Mouse (Mus musculus): Measurements from ENCODE around the gene Wdr18. TPM values are rescaled to one million over a fixed set of nuclear protein-coding genes. Genes with fewer than 3 reads are reported as not detected.
A peak's percentile ranks its signal among the peaks of the same experiment; 100 is the strongest.

The Wdr18 gene
- polyA plus RNA-seq, 1 experiment from 2014 or later = 84.7 TPM

DNA sequence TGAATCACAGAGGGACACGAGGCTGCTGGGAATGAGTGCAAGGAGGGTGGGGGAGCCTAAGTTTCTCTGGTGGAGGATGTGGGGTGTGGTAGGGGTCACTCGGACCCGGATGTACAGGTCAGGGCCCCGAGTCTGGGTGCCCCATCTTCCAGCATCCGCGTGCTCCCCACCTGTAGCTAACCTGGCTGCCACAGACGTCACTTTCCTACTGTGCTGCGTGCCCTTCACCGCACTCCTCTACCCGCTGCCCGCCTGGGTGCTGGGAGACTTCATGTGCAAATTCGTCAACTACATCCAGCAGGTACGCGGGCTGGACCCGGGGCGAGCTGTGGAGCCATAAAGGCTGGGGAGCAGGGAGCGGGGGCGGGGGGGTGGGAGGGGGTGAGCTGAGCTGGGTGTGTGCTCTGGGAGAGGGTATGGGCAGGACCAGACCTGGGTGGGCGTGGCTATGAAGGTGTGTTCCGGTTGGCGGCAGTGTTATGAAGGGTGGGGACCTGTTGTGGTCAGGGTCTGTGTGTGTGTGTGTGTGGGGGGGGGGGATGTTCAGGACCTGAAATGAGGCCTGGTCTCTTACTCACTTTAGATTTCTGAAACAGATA, 40.6 kb upstream of the Wdr18 start:
- H3K36me3 ChIP-seq = no peaks in the 10 kb centered on the region
- H3K27ac ChIP-seq (replicated peaks) = no peak overlapping the region
- no peaks in the 10 kb centered on the region for H3K9me3 ChIP-seq (replicated peaks)
- 2% methylated on average over 21 of the region's 21 CpGs for WGBS
- no peak overlapping the region for H3K9ac ChIP-seq
- H3K4me3 ChIP-seq (replicated peaks) = peak overlapping the region; percentile 18
- H3K27me3 ChIP-seq = peaks cover 63% of the 10 kb centered on the region
- H3K4me1 ChIP-seq = peaks cover 65% of the 10 kb centered on the region
- peak overlapping the region; percentile 33 for H3K4me2 ChIP-seq (replicated peaks)
- ATAC-seq (ENCODE audit: insufficient number of reproducible peaks, low FRiP score, low TSS enrichment, low read depth) = no peak

- H3K4me2 ChIP-seq (replicated peaks) = peak overlapping the region; percentile 46; the same call in 1 of the 2 replicates
- no peak overlapping the region for H3K27ac ChIP-seq (replicated peaks)
- H3K9me3 ChIP-seq (replicated peaks) = no peaks in the 10 kb centered on the region
- peaks cover 55% of the 10 kb centered on the region for H3K4me1 ChIP-seq
- peaks cover 63% of the 10 kb centered on the region for H3K27me3 ChIP-seq
- ATAC-seq (ENCODE audit: insufficient number of reproducible peaks, low FRiP score, low TSS enrichment, low read depth) = no peak
- 17% methylated on average over 26 of the region's 26 CpGs for WGBS
- H3K9ac ChIP-seq = no peak overlapping the region
- peak overlapping the region; percentile 25; the same call in 1 of the 2 replicates for H3K4me3 ChIP-seq (replicated peaks)
- no peaks in the 10 kb centered on the region for H3K36me3 ChIP-seq
Observed at GRCm38 (mm10) chr10:79920056-79920890, 39.7 kb upstream of the Wdr18 start.

GRCm38 (mm10) chr10:79920958-79921535, 38.9 kb upstream of the Wdr18 start, which contains the start of gene R3hdm4:
R3hdm4 (minus strand) TSS chr10:79921208.
- 5% methylated on average over 41 of the region's 41 CpGs for WGBS
- Histone ChIP-seq H3K9ac (no peak within 1 kb of the TSS), H3K27ac (replicated peaks) (no peak within 1 kb of the TSS), H3K4me2 (replicated peaks) (peak within 1 kb of the TSS; percentile 46), H3K4me1 (peaks cover 54% of the 10 kb centered on the region), H3K9me3 (replicated peaks) (no peaks in the 10 kb centered on the region), H3K4me3 (replicated peaks) (peak within 1 kb of the TSS; percentile 25), H3K27me3 (peaks cover 63% of the 10 kb centered on the region), H3K36me3 (no peaks in the 10 kb centered on the region)
- no peak for ATAC-seq (ENCODE audit: insufficient number of reproducible peaks, low FRiP score, low TSS enrichment, low read depth)

- Histone ChIP-seq H3K4me2 (replicated peaks) (peak overlapping the region; percentile 46), H3K9ac (no peak overlapping the region), H3K4me3 (replicated peaks) (peak overlapping the region; percentile 25), H3K27ac (replicated peaks) (no peak overlapping the region), H3K4me1 (peaks cover 58% of the 10 kb centered on the region), H3K9me3 (replicated peaks) (no peaks in the 10 kb centered on the region), H3K27me3 (peaks cover 63% of the 10 kb centered on the region), H3K36me3 (no peaks in the 10 kb centered on the region)
- ATAC-seq (ENCODE audit: insufficient number of reproducible peaks, low FRiP score, low TSS enrichment, low read depth) = no peak
- 1% methylated on average over 34 of the region's 34 CpGs for WGBS
Observed at GRCm38 (mm10) chr10:79921572-79921971, 38.4 kb upstream of the Wdr18 start.

DNA sequence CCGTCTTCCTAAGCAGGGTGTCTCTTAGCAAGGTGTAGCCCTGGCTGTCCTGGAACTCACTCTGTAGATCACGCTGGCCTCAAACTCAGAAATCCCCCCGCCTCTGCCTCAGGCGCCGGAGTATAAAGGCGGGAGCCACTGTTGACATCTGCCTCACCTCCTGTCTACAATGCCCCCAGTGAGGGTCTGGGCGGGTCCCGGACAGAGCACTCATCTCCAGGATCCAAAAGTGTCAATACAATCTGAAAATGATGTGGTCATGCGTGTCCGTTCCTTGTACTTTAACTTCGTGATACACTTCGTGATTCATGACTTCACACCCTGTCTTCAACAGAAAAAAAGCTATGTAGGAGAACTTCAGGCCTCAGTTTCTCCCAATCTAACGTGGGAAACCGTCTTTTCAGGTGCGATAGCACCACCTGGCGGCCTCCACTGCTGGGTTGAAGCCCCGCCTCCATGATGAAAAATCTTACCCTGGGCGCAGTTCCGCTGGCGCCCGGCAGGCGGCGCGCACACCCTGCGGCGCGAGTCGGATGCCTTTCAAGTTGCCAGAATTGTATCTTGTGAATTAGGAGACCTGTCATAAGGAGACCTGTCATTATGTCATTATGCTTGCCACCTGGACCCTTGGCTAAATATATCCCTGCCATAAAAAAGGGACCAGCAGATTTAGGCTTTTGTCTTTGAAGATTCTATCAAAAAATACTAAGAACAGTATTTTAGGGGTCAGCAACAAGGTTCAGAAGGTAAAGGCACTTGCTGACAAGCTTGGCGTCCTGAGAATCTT, 34.8 kb upstream of the Wdr18 start:
- Histone ChIP-seq H3K4me2 (replicated peaks) (peak overlapping the region; percentile 92), H3K27ac (replicated peaks) (peak overlapping the region; percentile 97; the same call in 1 of the 2 replicates), H3K27me3 (peaks cover 35% of the 10 kb centered on the region), H3K36me3 (no peaks in the 10 kb centered on the region), H3K9ac (no peak overlapping the region), H3K4me3 (replicated peaks) (peak overlapping the region; percentile 99; the same call in 1 of the 2 replicates), H3K9me3 (replicated peaks) (no peaks in the 10 kb centered on the region), H3K4me1 (peaks cover 47% of the 10 kb centered on the region)
- ATAC-seq (ENCODE audit: insufficient number of reproducible peaks, low FRiP score, low TSS enrichment, low read depth) = no peak
- WGBS = 11% methylated on average over 29 of the region's 29 CpGs

GRCm38 (mm10) chr10:79925785-79926490, 34.0 kb upstream of the Wdr18 start:
- Histone ChIP-seq H3K27ac (replicated peaks) (peak overlapping the region; percentile 97), H3K36me3 (0 out of 2 replicates have a peak, but pooled peaks cover 1% of the 10 kb centered on the region), H3K9ac (peak overlapping the region; percentile 98), H3K4me3 (replicated peaks) (peak overlapping the region; percentile 99), H3K27me3 (peaks cover 28% of the 10 kb centered on the region), H3K4me1 (peaks cover 41% of the 10 kb centered on the region), H3K9me3 (replicated peaks) (no peaks in the 10 kb centered on the region), H3K4me2 (replicated peaks) (peak overlapping the region; percentile 92)
- ATAC-seq (ENCODE audit: insufficient number of reproducible peaks, low FRiP score, low TSS enrichment, low read depth) = no peak
- WGBS = 6% methylated on average over 15 of the region's 15 CpGs

DNA sequence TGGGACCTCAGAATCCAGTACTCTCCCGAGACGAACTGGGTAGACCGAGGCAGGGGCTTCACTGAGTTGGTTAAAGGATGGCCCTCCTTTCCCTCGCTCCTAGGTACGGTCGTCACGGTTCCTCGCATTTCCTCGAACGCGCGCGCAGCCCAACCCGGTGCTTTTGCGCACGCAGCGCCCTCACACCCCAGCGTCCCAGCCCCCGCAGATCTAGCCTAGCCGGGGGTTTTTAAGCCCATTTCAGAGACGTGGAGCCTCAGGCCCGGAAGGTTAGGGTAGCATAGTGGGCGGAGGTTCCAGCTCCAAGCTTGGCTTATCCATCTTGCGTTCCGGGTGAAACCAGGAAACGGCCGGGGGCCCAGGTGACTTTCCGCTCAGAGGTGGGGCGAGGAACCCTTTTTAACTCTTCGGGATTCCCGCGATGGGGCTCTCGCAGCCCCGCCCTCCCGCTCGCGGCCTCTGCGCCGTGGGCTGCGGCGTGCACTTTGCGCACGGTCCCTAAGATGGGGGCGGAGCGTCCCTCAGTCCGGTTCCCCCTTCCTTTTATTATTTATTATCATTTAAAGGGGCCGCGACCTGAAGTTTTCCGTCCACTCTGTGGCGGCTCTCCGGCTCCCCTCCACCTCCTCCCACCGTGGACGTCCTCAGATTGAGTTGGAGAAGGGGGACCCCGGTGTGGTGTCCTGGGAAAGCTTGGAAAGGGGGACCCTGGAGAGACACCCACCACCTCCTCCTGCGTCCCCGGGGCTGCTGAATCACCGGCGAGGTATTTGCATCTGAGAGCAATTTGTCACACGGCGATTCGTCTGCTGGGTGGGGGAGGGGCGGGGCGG, 33.2 kb upstream of the Wdr18 start, which contains the start of gene Arid3a:
Gene Arid3a (plus strand): TSS at position 553 of the 833 bp plus-strand sequence.
- Histone ChIP-seq H3K4me3 (replicated peaks) (peak within 1 kb of the TSS; percentile 99), H3K27me3 (peaks cover 20% of the 10 kb centered on the region), H3K36me3 (peaks cover 9% of the 10 kb centered on the region; the same call in 1 of the 2 replicates), H3K9me3 (replicated peaks) (no peaks in the 10 kb centered on the region), H3K4me1 (peaks cover 41% of the 10 kb centered on the region), H3K27ac (replicated peaks) (peak within 1 kb of the TSS; percentile 97), H3K4me2 (replicated peaks) (peak within 1 kb of the TSS; percentile 92), H3K9ac (peak within 1 kb of the TSS; percentile 98)
- ATAC-seq (ENCODE audit: insufficient number of reproducible peaks, low FRiP score, low TSS enrichment, low read depth) = peak; percentile 87
- WGBS = under 1% methylated on average over 63 of the region's 63 CpGs

GRCm38 (mm10) chr10:79927324-79928029, 32.5 kb upstream of the Wdr18 start:
- Histone ChIP-seq H3K4me3 (replicated peaks) (peak overlapping the region; percentile 99), H3K9me3 (replicated peaks) (no peaks in the 10 kb centered on the region), H3K4me2 (replicated peaks) (peak overlapping the region; percentile 92), H3K9ac (peak overlapping the region; percentile 98), H3K27ac (replicated peaks) (peak overlapping the region; percentile 97), H3K4me1 (peaks cover 47% of the 10 kb centered on the region), H3K36me3 (peaks cover 17% of the 10 kb centered on the region; the same call in 1 of the 2 replicates), H3K27me3 (peaks cover 12% of the 10 kb centered on the region)
- ATAC-seq (ENCODE audit: insufficient number of reproducible peaks, low FRiP score, low TSS enrichment, low read depth) = peak; percentile 17
- WGBS = under 1% methylated on average over 54 of the region's 54 CpGs

DNA sequence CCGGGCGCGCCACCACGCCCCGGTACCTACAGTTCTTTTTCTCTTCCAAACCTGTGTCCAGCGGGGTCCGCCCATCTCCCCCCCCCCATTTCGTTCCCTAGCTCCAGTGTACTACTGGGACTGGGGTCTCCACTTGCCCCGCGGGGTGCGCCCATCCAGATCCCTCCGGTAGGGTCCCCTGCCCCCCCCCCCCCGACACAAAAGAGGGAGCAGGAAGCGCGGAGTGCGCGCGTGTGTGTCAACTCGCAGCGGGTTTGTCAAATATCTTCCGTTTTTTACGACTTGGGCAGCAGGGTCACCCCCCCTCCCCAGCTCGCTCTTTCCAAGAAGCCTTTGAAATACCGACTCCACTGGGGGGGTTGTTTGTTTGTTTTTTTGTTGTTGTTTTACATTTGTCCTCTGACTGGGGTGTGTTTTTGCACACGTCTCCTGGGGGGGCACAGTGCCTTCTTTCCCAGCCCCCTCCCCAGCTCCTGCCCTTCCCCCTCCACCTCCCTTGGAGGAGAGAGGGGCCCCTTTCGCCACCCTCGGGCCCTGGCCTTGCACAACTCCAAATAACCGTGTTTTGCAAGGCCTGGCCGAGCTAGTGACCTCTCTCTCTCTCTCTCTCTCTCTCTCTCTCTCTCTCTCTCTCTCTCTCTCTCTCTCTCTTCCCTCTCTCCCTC, 31.8 kb upstream of the Wdr18 start:
- Histone ChIP-seq H3K4me2 (replicated peaks) (peak overlapping the region; percentile 92), H3K27ac (replicated peaks) (peak overlapping the region; percentile 97), H3K4me3 (replicated peaks) (peak overlapping the region; percentile 99), H3K36me3 (peaks cover 17% of the 10 kb centered on the region; the same call in 1 of the 2 replicates), H3K4me1 (peaks cover 54% of the 10 kb centered on the region), H3K27me3 (peaks cover 5% of the 10 kb centered on the region), H3K9me3 (replicated peaks) (no peaks in the 10 kb centered on the region), H3K9ac (peak overlapping the region; percentile 98)
- 0% methylated on average over 29 of the region's 29 CpGs for WGBS
- no peak for ATAC-seq (ENCODE audit: insufficient number of reproducible peaks, low FRiP score, low TSS enrichment, low read depth)
